Mouse (Mus musculus): ENCODE data around the gene Rad51b. TPM values are rescaled to one million over a fixed set of nuclear protein-coding genes. Genes with fewer than 3 reads are reported as not detected.

Gene Rad51b
- total RNA-seq, 2 experiments from 2014 or later = 0.36 TPM; not detected in 1

GRCm38 (mm10) chr12:79620693-79621092 is 323.6 kb downstream of the Rad51b start:
- Histone ChIP-seq H3K4me3 (no peak overlapping the region), H3K27ac (no peak overlapping the region)
- intact Hi-C loops (cut with DNase I) = no loop called here
- TF ChIP-seq CTCF (IDR thresholded peaks at IDR 0.05) = no peak
- DNase-seq (ENCODE audit: extremely low spot score in 1 of 2, low spot score in 2 of 2) = no peak

- no peak for TF ChIP-seq CTCF (IDR thresholded peaks at IDR 0.05)
- no peak for DNase-seq (ENCODE audit: extremely low spot score in 1 of 2, low spot score in 2 of 2)
- Histone ChIP-seq H3K4me3 (no peak overlapping the region), H3K27ac (no peak overlapping the region)
- intact Hi-C loops (cut with DNase I) = no loop called here
Observed at GRCm38 (mm10) chr12:79623308-79623707, 326.2 kb downstream of the Rad51b start.

GRCm38 (mm10) chr12:79625699-79626554 is 328.8 kb downstream of the Rad51b start:
- no peak for TF ChIP-seq CTCF (IDR thresholded peaks at IDR 0.05)
- DNase-seq (ENCODE audit: extremely low spot score in 1 of 2, low spot score in 2 of 2) = no peak
- intact Hi-C loops (cut with DNase I) = no loop called here
- Histone ChIP-seq H3K27ac (no peak overlapping the region; the same call in 1 of the 2 replicates), H3K4me3 (no peak overlapping the region)

- no peak overlapping the region for H3K27ac ChIP-seq
- H3K4me3 ChIP-seq = no peak overlapping the region
- intact Hi-C loops (cut with DNase I) = no loop called here
- no peak for DNase-seq (ENCODE audit: extremely low spot score in 1 of 2, low spot score in 2 of 2)
- TF ChIP-seq CTCF (IDR thresholded peaks at IDR 0.05) = no peak
Observed at GRCm38 (mm10) chr12:79626555-79627080, 329.5 kb downstream of the Rad51b start.

- no peak for TF ChIP-seq CTCF (IDR thresholded peaks at IDR 0.05)
- no peak for DNase-seq (ENCODE audit: extremely low spot score in 1 of 2, low spot score in 2 of 2)
- intact Hi-C loops (cut with DNase I) = no loop called here
- no peak overlapping the region for H3K4me3 ChIP-seq
- no peak overlapping the region for H3K27ac ChIP-seq
Observed at GRCm38 (mm10) chr12:79627351-79628120, 330.5 kb downstream of the Rad51b start.

GRCm38 (mm10) chr12:79628121-79628774 is 331.2 kb downstream of the Rad51b start:
- Histone ChIP-seq H3K27ac (no peak overlapping the region), H3K4me3 (no peak overlapping the region)
- no peak for TF ChIP-seq CTCF (IDR thresholded peaks at IDR 0.05)
- no peak for DNase-seq (ENCODE audit: extremely low spot score in 1 of 2, low spot score in 2 of 2)
- intact Hi-C loops (cut with DNase I) = no loop called here

- Histone ChIP-seq H3K27ac (no peak overlapping the region; the same call in 1 of the 2 replicates), H3K4me3 (no peak overlapping the region)
- TF ChIP-seq CTCF (IDR thresholded peaks at IDR 0.05) = no peak
- no peak for DNase-seq (ENCODE audit: extremely low spot score in 1 of 2, low spot score in 2 of 2)
- intact Hi-C loops (cut with DNase I) = no loop called here
Observed at GRCm38 (mm10) chr12:79629945-79630850, 333.1 kb downstream of the Rad51b start.

- intact Hi-C loops (cut with DNase I) = no loop called here
- DNase-seq (ENCODE audit: extremely low spot score in 1 of 2, low spot score in 2 of 2) = no peak
- Histone ChIP-seq H3K27ac (no peak overlapping the region), H3K4me3 (no peak overlapping the region)
- TF ChIP-seq CTCF (IDR thresholded peaks at IDR 0.05) = no peak
Observed at GRCm38 (mm10) chr12:79633458-79634106, 336.5 kb downstream of the Rad51b start.

- intact Hi-C loops (cut with DNase I) = no loop called here
- no peak overlapping the region for H3K4me3 ChIP-seq
- DNase-seq (ENCODE audit: extremely low spot score in 1 of 2, low spot score in 2 of 2) = no peak
- TF ChIP-seq CTCF (IDR thresholded peaks at IDR 0.05) = peak; percentile 37
- H3K27ac ChIP-seq = no peak overlapping the region
Observed at GRCm38 (mm10) chr12:79641570-79642285, 344.6 kb downstream of the Rad51b start.

- Histone ChIP-seq H3K4me3 (no peak overlapping the region), H3K27ac (no peak overlapping the region)
- intact Hi-C loops (cut with DNase I) = no loop called here
- no peak for TF ChIP-seq CTCF (IDR thresholded peaks at IDR 0.05)
- DNase-seq (ENCODE audit: extremely low spot score in 1 of 2, low spot score in 2 of 2) = no peak
Observed at GRCm38 (mm10) chr12:79642715-79643114, 345.6 kb downstream of the Rad51b start.

Measured in left cerebral cortex, adult 2 months (tissue).